Mouse (Mus musculus): ENCODE measurements around the gene Msl2.

DNA sequence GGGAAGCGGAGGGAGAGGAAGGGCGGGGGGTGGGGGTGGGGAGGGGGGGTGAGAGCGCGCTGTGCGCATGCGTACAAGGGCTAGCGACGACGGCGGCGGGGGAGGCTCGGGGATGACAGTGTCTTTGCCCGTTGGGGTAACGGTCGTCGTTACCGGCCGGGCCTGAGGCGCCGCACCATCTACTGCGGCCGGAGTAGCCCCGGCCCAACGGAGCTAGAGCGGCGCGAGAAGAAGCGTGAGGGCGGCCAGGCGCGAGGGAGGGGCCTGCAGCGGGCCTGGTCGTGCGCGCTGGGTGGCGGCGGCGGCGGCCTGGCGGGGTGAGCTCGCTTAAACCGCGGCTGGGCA is at the start of gene Msl2:
- no peak for TF ChIP-seq TCF3 (IDR thresholded peaks at IDR 0.05; ENCODE audit: insufficient read length, low read depth)
- TF ChIP-seq TCF12 (IDR thresholded peaks at IDR 0.05; ENCODE audit: insufficient read depth, poor library complexity, severe bottlenecking): no peak
- TF ChIP-seq POLR2A (IDR thresholded peaks at IDR 0.05; ENCODE audit: insufficient read length, low read depth): peak; percentile 87
- TF ChIP-seq MYOD1 (IDR thresholded peaks at IDR 0.05; ENCODE audit: control insufficient read depth in 1 of 3, insufficient read length in 2 of 3, low read depth in 2 of 3): no peak
- peak; percentile 88 for TF ChIP-seq POLR2AphosphoS2 (IDR thresholded peaks at IDR 0.05; ENCODE audit: insufficient read length, low read depth)
- TF ChIP-seq USF1 (IDR thresholded peaks at IDR 0.05; ENCODE audit: low read depth): no peak
- no peak for TF ChIP-seq MYOG (IDR thresholded peaks at IDR 0.05; ENCODE audit: control insufficient read depth in 1 of 3, insufficient read depth in 1 of 3, insufficient read length in 2 of 3, low read depth in 2 of 3)
- no peak for TF ChIP-seq CEBPB (IDR thresholded peaks at IDR 0.05; ENCODE audit: insufficient read depth, poor library complexity, severe bottlenecking)
- TF ChIP-seq SRF (IDR thresholded peaks at IDR 0.05; ENCODE audit: control insufficient read depth, insufficient read length, low read depth): no peak
- no peak for TF ChIP-seq MAX (IDR thresholded peaks at IDR 0.05; ENCODE audit: low read depth)

Measured in myocyte (in vitro differentiated cells).